Mouse (Mus musculus) liver, embryonic 11.5 days (tissue): ENCODE measurements around the gene Pabpn1l. TPM values are rescaled to one million over a fixed set of nuclear protein-coding genes. Genes with fewer than 3 reads are reported as not detected.
A peak's percentile ranks its signal among the peaks of the same experiment; 100 is the strongest.

Source experiments
- ATAC-seq: fragments of 200-750 bp; cut with Nextera tagmentation; replicated peaks from 2 replicates; pipeline ENCODE4 v1.8.0; 2017; ENCODE audit warnings: moderate number of reproducible peaks, mild to moderate bottlenecking, moderate TSS enrichment, moderate library complexity; ENCODE audit not compliant: low FRiP score
- DNase-seq: peaks from one replicate; pipeline ENCODE4 v3.0.0-alpha.2; 2017; ENCODE audit warnings: low spot score
- H3K27ac ChIP-seq: fragments of 300-500 bp; sonication (generic); 2 replicates; pipeline ENCODE4 v1.5.1; 2014; ENCODE audit warnings: mild to moderate bottlenecking, low read depth, low read length, control low read depth
- H3K27me3 ChIP-seq: fragments of 300-500 bp; sonication (generic); replicated peaks from 2 replicates; pipeline ENCODE4 v1.6.1; 2014; ENCODE audit warnings: low read length, mixed read lengths; ENCODE audit not compliant: control insufficient read depth, insufficient read depth
- H3K36me3 ChIP-seq: fragments of 300-500 bp; sonication (generic); 2 replicates; pipeline ENCODE4 v1.6.1; 2014; ENCODE audit warnings: mild to moderate bottlenecking, low read length, moderate library complexity, mixed read lengths; ENCODE audit not compliant: control insufficient read depth, insufficient read depth
- H3K4me1 ChIP-seq: fragments of 300-500 bp; sonication (generic); replicated peaks from 2 replicates; pipeline ENCODE4 v1.6.1; 2014; ENCODE audit warnings: low read length, mixed read lengths; ENCODE audit not compliant: control insufficient read depth, insufficient read depth
- H3K4me2 ChIP-seq: fragments of 300-500 bp; sonication (generic); 2 replicates; pipeline ENCODE4 v1.6.1; 2014; ENCODE audit warnings: mild to moderate bottlenecking, control low read depth, moderate library complexity
- H3K4me3 ChIP-seq: fragments of 300-500 bp; sonication (generic); 2 replicates; pipeline ENCODE4 v1.5.1; 2014; ENCODE audit warnings: low read depth, low read length, control low read depth
- H3K9ac ChIP-seq: fragments of 300-500 bp; sonication (generic); 2 replicates; pipeline ENCODE4 v1.6.1; 2014; ENCODE audit warnings: low read depth, low read length, control low read depth
- H3K9me3 ChIP-seq: fragments of 300-500 bp; sonication (generic); 2 replicates; pipeline ENCODE4 v1.6.1; 2016; ENCODE audit warnings: low read length, inconsistent platforms, mixed read lengths; ENCODE audit not compliant: control insufficient read depth
- WGBS: fragments of 180-500 bp; shearing (Covaris S2); extraction: QIAGEN DNeasy Blood & Tissue Kit; methylation state at CpG from one replicate; pipeline ENCODE4 v1.1.7; 2014; 5-methylcytosine and 5-hydroxymethylcytosine counted together
- polyA plus RNA-seq: library from polyadenylated mRNA; unstranded; fragments of >200 nt; fragmentation: Nextera tagmentation; extraction: Ambion mirVana; gene quantifications from 2 replicates; pipeline ENCODE4 v1.2.1, GENCODE M21; 2014

Pabpn1l gene
- polyA plus RNA-seq, 1 experiment from 2014 or later, result not detected

- 77% methylated on average over 4 of the region's 4 CpGs for WGBS
- H3K4me2 ChIP-seq, result no peak overlapping the region
- H3K27ac ChIP-seq, result no peak overlapping the region
Observed at GRCm38 (mm10) chr8:122605367-122605766, 17.2 kb downstream of the Pabpn1l start.

GRCm38 (mm10) chr8:122604640-122605039 lies 17.9 kb downstream of the Pabpn1l start:
- Histone ChIP-seq H3K4me1 (no peaks in the 10 kb centered on the region), H3K9ac (no peak overlapping the region), H3K27me3 (no peaks in the 10 kb centered on the region), H3K27ac (no peak overlapping the region), H3K4me2 (no peak overlapping the region), H3K9me3 (no peaks in the 10 kb centered on the region), H3K4me3 (no peak overlapping the region), H3K36me3 (no peaks in the 10 kb centered on the region)
- 57% methylated on average over 1 of the region's 1 CpGs for WGBS
- DNase-seq, result no peak
- ATAC-seq, result no peak

More at GRCm38 (mm10) chr8:122605367-122605766, 17.2 kb downstream of the Pabpn1l start:
- no peak for DNase-seq
- Histone ChIP-seq H3K9me3 (no peaks in the 10 kb centered on the region), H3K27me3 (no peaks in the 10 kb centered on the region), H3K4me3 (no peak overlapping the region), H3K4me1 (no peaks in the 10 kb centered on the region), H3K9ac (no peak overlapping the region), H3K36me3 (no peaks in the 10 kb centered on the region)
- no peak for ATAC-seq

GRCm38 (mm10) chr8:122600666-122601065 lies 21.9 kb downstream of the Pabpn1l start:
- ATAC-seq, result no peak
- Histone ChIP-seq H3K4me1 (no peaks in the 10 kb centered on the region), H3K27me3 (no peaks in the 10 kb centered on the region), H3K27ac (no peak overlapping the region), H3K9ac (no peak overlapping the region), H3K36me3 (no peaks in the 10 kb centered on the region), H3K9me3 (no peaks in the 10 kb centered on the region), H3K4me2 (no peak overlapping the region), H3K4me3 (no peak overlapping the region)
- no peak for DNase-seq
- 92% methylated on average over 9 of the region's 9 CpGs for WGBS

DNA sequence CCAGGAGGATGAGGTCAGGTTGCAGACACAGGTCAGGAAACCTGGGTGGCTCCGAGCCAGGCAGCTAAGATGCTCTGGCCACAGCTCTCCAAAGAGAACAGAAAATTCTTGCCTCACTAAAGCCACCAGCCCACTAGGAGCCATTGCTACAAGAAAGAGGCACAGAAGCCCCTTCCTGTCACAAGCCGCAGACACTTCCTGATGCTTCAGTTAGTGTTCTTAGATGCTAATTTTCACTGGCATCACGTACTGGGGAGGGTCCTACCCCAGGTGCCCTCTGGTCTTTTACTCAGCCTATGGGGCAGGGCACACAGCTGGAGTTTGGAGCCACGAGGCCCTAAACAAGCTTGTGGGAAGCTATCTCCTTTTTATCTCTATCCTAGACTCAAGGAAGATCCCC lies 26.5 kb downstream of the Pabpn1l start:
- Histone ChIP-seq H3K4me2 (no peak overlapping the region), H3K4me3 (no peak overlapping the region), H3K27me3 (no peaks in the 10 kb centered on the region), H3K36me3 (no peaks in the 10 kb centered on the region), H3K4me1 (peaks cover 15% of the 10 kb centered on the region), H3K27ac (no peak overlapping the region), H3K9ac (no peak overlapping the region), H3K9me3 (no peaks in the 10 kb centered on the region)
- WGBS, result 50% methylated on average over 4 of the region's 4 CpGs
- no peak for ATAC-seq
- no peak for DNase-seq

DNA sequence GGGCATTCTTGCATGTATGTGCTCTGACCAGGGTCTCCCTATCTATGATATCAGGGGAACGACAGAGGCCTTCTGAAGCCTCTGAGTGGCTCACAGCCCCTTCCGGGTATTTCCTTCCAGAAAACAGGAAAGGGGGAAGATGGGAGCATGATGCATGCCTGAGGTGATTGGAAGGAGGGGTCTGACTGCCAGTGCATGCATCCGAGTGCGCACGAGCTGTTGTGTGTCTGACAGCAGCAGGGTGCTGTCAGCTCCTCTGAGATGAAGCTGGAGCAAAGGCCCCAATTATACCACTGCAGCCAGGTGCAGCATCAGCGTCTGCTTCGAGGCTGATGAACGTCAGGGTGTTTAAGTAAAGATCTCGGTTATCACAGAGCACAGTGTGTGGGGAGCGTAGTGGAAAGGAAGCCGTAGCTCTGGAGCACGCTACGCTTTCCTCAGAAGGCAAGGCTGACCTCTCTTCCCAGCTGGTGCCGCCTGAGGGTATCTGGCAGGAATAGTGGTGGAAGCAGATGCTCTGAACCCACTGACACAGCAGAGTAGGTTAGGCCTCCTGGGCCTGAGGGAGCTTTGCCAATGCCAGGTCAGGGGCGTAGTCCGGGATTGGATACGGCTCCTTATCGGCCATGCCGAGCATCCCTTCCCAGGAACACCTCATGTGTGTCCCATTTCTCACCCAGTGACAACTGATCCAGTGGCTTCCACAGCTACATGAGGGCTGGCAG lies 28.6 kb downstream of the Pabpn1l start:
- WGBS, result 70% methylated on average over 19 of the region's 19 CpGs
- peak overlapping the region; percentile 16; the same call in 1 of the 2 replicates for H3K27ac ChIP-seq
- 0 out of 2 replicates have a peak overlapping the region, but pooled peaks have one; percentile 22 for H3K4me2 ChIP-seq

DNA sequence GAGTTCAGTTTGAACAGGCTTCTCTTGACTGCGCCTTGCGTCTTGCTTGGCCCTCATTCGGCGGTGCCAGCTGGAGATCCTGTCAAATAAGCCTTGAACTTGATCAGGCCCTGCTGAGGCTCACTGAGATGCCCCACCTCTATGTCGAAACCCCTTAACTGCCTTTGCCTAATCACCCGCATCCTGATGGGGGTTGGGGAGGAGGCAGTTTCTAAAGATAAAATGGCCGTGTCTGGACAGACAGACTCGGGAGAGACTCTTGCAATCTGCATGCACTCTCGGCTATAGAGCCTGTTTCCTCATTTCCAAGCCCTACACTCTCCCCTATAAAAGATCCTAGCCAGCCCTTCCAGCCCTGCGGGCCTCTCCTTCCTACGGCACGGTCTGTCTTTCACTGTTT lies 29.3 kb downstream of the Pabpn1l start:
- Histone ChIP-seq H3K9me3 (no peaks in the 10 kb centered on the region), H3K4me1 (peaks cover 15% of the 10 kb centered on the region), H3K4me3 (no peak overlapping the region), H3K4me2 (0 out of 2 replicates have a peak overlapping the region, but pooled peaks have one; percentile 22), H3K27ac (peak overlapping the region; percentile 16; the same call in 1 of the 2 replicates), H3K27me3 (no peaks in the 10 kb centered on the region), H3K36me3 (no peaks in the 10 kb centered on the region), H3K9ac (no peak overlapping the region)
- ATAC-seq (peak; percentile 51; the same call in 1 of the 2 replicates), DNase-seq (no peak)
- 43% methylated on average over 12 of the region's 12 CpGs for WGBS

More for the DNA sequence above, 28.6 kb downstream of the Pabpn1l start:
- H3K4me3 ChIP-seq, result no peak overlapping the region
- no peaks in the 10 kb centered on the region for H3K9me3 ChIP-seq
- no peaks in the 10 kb centered on the region for H3K27me3 ChIP-seq
- ATAC-seq (no peak), DNase-seq (no peak)
- no peaks in the 10 kb centered on the region for H3K36me3 ChIP-seq
- no peak overlapping the region for H3K9ac ChIP-seq
- peaks cover 15% of the 10 kb centered on the region for H3K4me1 ChIP-seq

GRCm38 (mm10) chr8:122586749-122587148 lies 35.8 kb downstream of the Pabpn1l start:
- no peak overlapping the region for H3K27ac ChIP-seq

GRCm38 (mm10) chr8:122586171-122586570 lies 36.4 kb downstream of the Pabpn1l start:
- no peaks in the 10 kb centered on the region for H3K9me3 ChIP-seq
- DNase-seq, result no peak
- H3K4me1 ChIP-seq, result peaks cover 4% of the 10 kb centered on the region; the same call in 1 of the 2 replicates
- no peak overlapping the region for H3K4me2 ChIP-seq
- no peaks in the 10 kb centered on the region for H3K27me3 ChIP-seq
- H3K4me3 ChIP-seq, result no peak overlapping the region
- WGBS, result 73% methylated on average over 7 of the region's 7 CpGs
- H3K27ac ChIP-seq, result no peak overlapping the region; the same call in 1 of the 2 replicates
- no peak for ATAC-seq
- H3K36me3 ChIP-seq, result no peaks in the 10 kb centered on the region
- no peak overlapping the region for H3K9ac ChIP-seq

More at GRCm38 (mm10) chr8:122586749-122587148, 35.8 kb downstream of the Pabpn1l start:
- H3K4me3 ChIP-seq, result no peak overlapping the region
- ATAC-seq (no peak), DNase-seq (no peak)
- no peaks in the 10 kb centered on the region for H3K9me3 ChIP-seq
- no peak overlapping the region for H3K9ac ChIP-seq
- H3K27me3 ChIP-seq, result no peaks in the 10 kb centered on the region
- WGBS, result 78% methylated on average over 10 of the region's 10 CpGs
- H3K4me2 ChIP-seq, result no peak overlapping the region
- H3K36me3 ChIP-seq, result no peaks in the 10 kb centered on the region
- H3K4me1 ChIP-seq, result peaks cover 4% of the 10 kb centered on the region; the same call in 1 of the 2 replicates
